Mouse (Mus musculus) liver, embryonic 14.5 days (tissue): ENCODE results near the gene Ccm2l. TPM values are rescaled to one million over a fixed set of nuclear protein-coding genes. Genes with fewer than 3 reads are reported as not detected.
A peak's percentile ranks its signal among the peaks of the same experiment; 100 is the strongest.

Experiments
- ATAC-seq: fragments of 200-750 bp; cut with Nextera tagmentation; 2 replicates; pipeline ENCODE4 v1.8.0; 2017; ENCODE audit warnings: moderate number of reproducible peaks, mild to moderate bottlenecking, moderate library complexity; ENCODE audit not compliant: insufficient read depth
- DNase-seq, 3 experiments: peaks; one replicate each; pipeline ENCODE4 v3.0.0-alpha.2; 2012 to 2013; ENCODE audit warnings: low read depth in 3 of 3, low spot score in 3 of 3
- H3K27ac ChIP-seq: fragments of 300-500 bp; sonication (generic); 2 replicates; pipeline ENCODE4 v1.5.1; 2014; ENCODE audit warnings: moderate library complexity, mild to moderate bottlenecking, control low read depth, inconsistent platforms
- H3K27me3 ChIP-seq: fragments of 300-500 bp; sonication (generic); 2 replicates; pipeline ENCODE4 v1.6.1; 2014; ENCODE audit warnings: mild to moderate bottlenecking, low read length, moderate library complexity; ENCODE audit not compliant: control insufficient read depth, insufficient read depth
- H3K36me3 ChIP-seq: fragments of 300-500 bp; sonication (generic); replicated peaks from 2 replicates; pipeline ENCODE4 v1.6.1; 2014; ENCODE audit warnings: low read depth; ENCODE audit not compliant: control insufficient read depth, insufficient read depth
- H3K4me1 ChIP-seq, 2 experiments: fragments of 200-500 bp in 1 of 2; fragments of 300-500 bp in 1 of 2; sonication (generic) in 1 of 2; replicated peaks; 2 replicates each; pipeline ENCODE4 v1.6.1; 2012 to 2014; ENCODE audit warnings: antibody characterized with exemption in 1 of 2, inconsistent platforms in 1 of 2, low read length in 1 of 2; ENCODE audit not compliant: control insufficient read depth in 2 of 2, insufficient read depth in 2 of 2
- H3K4me2 ChIP-seq: fragments of 300-500 bp; sonication (generic); 2 replicates; pipeline ENCODE4 v1.6.1; 2014; ENCODE audit warnings: low read depth, mild to moderate bottlenecking, control low read depth, moderate library complexity
- H3K4me3 ChIP-seq, 2 experiments: fragments of 200-500 bp in 1 of 2; fragments of 300-500 bp in 1 of 2; sonication (generic) in 1 of 2; 2 replicates each; pipeline ENCODE4 v1.5.1; 2012 to 2014; ENCODE audit warnings: low read depth in 2 of 2, low read length in 2 of 2, mild to moderate bottlenecking in 2 of 2, control low read depth in 1 of 2, inconsistent platforms in 1 of 2, moderate library complexity in 1 of 2; ENCODE audit not compliant: insufficient read depth in 1 of 2
- H3K9ac ChIP-seq: fragments of 300-500 bp; sonication (generic); replicated peaks from 2 replicates; pipeline ENCODE4 v1.6.1; 2014; ENCODE audit warnings: mild to moderate bottlenecking, control low read depth, moderate library complexity
- H3K9me3 ChIP-seq: fragments of 300-500 bp; sonication (generic); 2 replicates; pipeline ENCODE4 v1.6.1; 2016; ENCODE audit warnings: low read length, mixed read lengths; ENCODE audit not compliant: control insufficient read depth
- CTCF ChIP-seq: IDR thresholded peaks from 2 replicates; pipeline ENCODE4 v1.5.1; 2016; ENCODE audit warnings: antibody characterized with exemption, low read depth, control low read depth
- EP300 ChIP-seq: IDR thresholded peaks from 2 replicates; pipeline ENCODE4 v1.6.1; 2016; ENCODE audit warnings: antibody characterized with exemption, low read depth
- WGBS: fragments of 180-500 bp; shearing (Covaris S2); extraction: QIAGEN DNeasy Blood & Tissue Kit; methylation state at CpG from one replicate; pipeline ENCODE4 v1.1.7; 2014; ENCODE audit not compliant: insufficient replicate concordance; 5-methylcytosine and 5-hydroxymethylcytosine counted together
- polyA plus RNA-seq, 2 experiments: library from polyadenylated mRNA; depleted of rRNA in 1 of 2; stranded (reverse) in 1 of 2; unstranded in 1 of 2; fragments of >200 nt; fragmentation: Nextera tagmentation in 1 of 2; extraction: Ambion mirVana in 1 of 2; gene quantifications; 2 replicates each; pipeline versions ENCODE4 v1.2.1 to v1.2.3; 2012 to 2014

Gene Ccm2l
- polyA plus RNA-seq, 2 experiments = 0.81 to 2.2 TPM

- Histone ChIP-seq H3K36me3 (no peaks in the 10 kb centered on the region), H3K9ac (no peak overlapping the region), H3K27ac (no peak overlapping the region), H3K4me1 (peaks cover 0 to 2% of the 10 kb centered on the region in 2 experiments; a peak in 1 of 4 replicates), H3K4me2 (no peak overlapping the region), H3K9me3 (no peaks in the 10 kb centered on the region), H3K4me3 (no peak overlapping the region), H3K27me3 (no peaks in the 10 kb centered on the region)
- TF ChIP-seq EP300 = no peak
- TF ChIP-seq CTCF = no peak
- 77% methylated on average over 7 of the region's 7 CpGs for WGBS
- no peak for ATAC-seq
- no peak for DNase-seq
Measured at GRCm38 (mm10) chr2:153060216-153060615, 5.5 kb upstream of the Ccm2l start.

- no peak for DNase-seq
- Histone ChIP-seq H3K4me2 (no peak overlapping the region), H3K4me3 (no peak overlapping the region), H3K9ac (no peak overlapping the region), H3K27me3 (no peaks in the 10 kb centered on the region), H3K36me3 (no peaks in the 10 kb centered on the region), H3K9me3 (no peaks in the 10 kb centered on the region), H3K4me1 (peaks cover 0 to 4% of the 10 kb centered on the region in 2 experiments; a peak in 1 of 4 replicates), H3K27ac (no peak overlapping the region)
- 44% methylated on average over 3 of the region's 3 CpGs for WGBS
- no peak for TF ChIP-seq CTCF
- no peak for TF ChIP-seq EP300
- ATAC-seq = no peak
Measured at GRCm38 (mm10) chr2:153063394-153063793, 2.4 kb upstream of the Ccm2l start.

GRCm38 (mm10) chr2:153064190-153064970 lies 1.4 kb upstream of the Ccm2l start:
- Histone ChIP-seq H3K27me3 (no peaks in the 10 kb centered on the region), H3K27ac (no peak overlapping the region), H3K4me3 (no peak overlapping the region), H3K9me3 (no peaks in the 10 kb centered on the region), H3K4me1 (peaks cover 0 to 4% of the 10 kb centered on the region in 2 experiments; a peak in 1 of 4 replicates), H3K4me2 (no peak overlapping the region), H3K36me3 (no peaks in the 10 kb centered on the region), H3K9ac (no peak overlapping the region)
- ATAC-seq = no peak
- no peak for DNase-seq
- TF ChIP-seq EP300 (no peak), CTCF (no peak)
- WGBS = 38% methylated on average over 9 of the region's 9 CpGs

GRCm38 (mm10) chr2:153066991-153067390 lies 1.2 kb downstream of the Ccm2l start:
- Histone ChIP-seq H3K4me2 (no peak overlapping the region), H3K4me1 (peaks cover 0 to 4% of the 10 kb centered on the region in 2 experiments; a peak in 1 of 4 replicates), H3K27ac (no peak overlapping the region), H3K4me3 (no peak overlapping the region), H3K36me3 (no peaks in the 10 kb centered on the region), H3K27me3 (peaks cover 6% of the 10 kb centered on the region), H3K9me3 (no peaks in the 10 kb centered on the region), H3K9ac (no peak overlapping the region)
- WGBS = 37% methylated on average over 6 of the region's 6 CpGs
- ATAC-seq = no peak
- DNase-seq = no peak
- TF ChIP-seq EP300 = no peak

- no peaks in the 10 kb centered on the region for H3K36me3 ChIP-seq
- peak; percentile 53 for TF ChIP-seq CTCF
- no peak for TF ChIP-seq EP300
- no peak overlapping the region for H3K4me3 ChIP-seq
- WGBS = 48% methylated on average over 23 of the region's 23 CpGs
- H3K9ac ChIP-seq = no peak overlapping the region
- H3K9me3 ChIP-seq = no peaks in the 10 kb centered on the region
- peaks cover 6% of the 10 kb centered on the region for H3K27me3 ChIP-seq
- H3K4me1 ChIP-seq = peaks cover 0 to 4% of the 10 kb centered on the region in 2 experiments; a peak in 2 of 4 replicates
- no peak overlapping the region for H3K4me2 ChIP-seq
- H3K27ac ChIP-seq = no peak overlapping the region
- ATAC-seq = no peak
- no peak for DNase-seq
Measured at GRCm38 (mm10) chr2:153070762-153071490, 5.2 kb downstream of the Ccm2l start.
